Mouse (Mus musculus): ENCODE data around the gene Daglb. TPM values are rescaled to one million over a fixed set of nuclear protein-coding genes. Genes with fewer than 3 reads are reported as not detected.

The Daglb gene
- polyA plus RNA-seq, 1 experiment from 2014 or later: 9.3 TPM

DNA sequence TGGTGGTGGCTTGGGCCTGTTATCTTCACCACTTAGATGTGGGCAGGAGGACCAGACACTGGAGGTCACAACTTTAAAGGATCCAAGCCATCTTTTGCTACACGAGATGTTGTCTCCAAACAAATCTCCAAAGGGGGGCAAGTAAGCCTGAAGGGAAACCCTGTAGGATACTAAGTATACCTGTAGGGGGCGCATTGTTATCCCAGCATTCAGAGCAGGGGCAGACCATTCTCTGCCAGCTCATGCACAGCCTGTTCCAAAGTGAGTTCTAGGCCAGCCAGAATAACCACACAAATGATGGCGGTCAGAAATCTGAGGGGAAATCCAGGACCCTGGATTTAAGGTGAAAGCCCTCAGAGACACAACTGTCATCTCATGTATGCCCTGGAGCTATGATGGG, 40.1 kb downstream of the Daglb start:
- peaks cover 65% of the 10 kb centered on the region for H3K36me3 ChIP-seq (ENCODE audit: control insufficient read depth, insufficient read depth, low read length)

DNA sequence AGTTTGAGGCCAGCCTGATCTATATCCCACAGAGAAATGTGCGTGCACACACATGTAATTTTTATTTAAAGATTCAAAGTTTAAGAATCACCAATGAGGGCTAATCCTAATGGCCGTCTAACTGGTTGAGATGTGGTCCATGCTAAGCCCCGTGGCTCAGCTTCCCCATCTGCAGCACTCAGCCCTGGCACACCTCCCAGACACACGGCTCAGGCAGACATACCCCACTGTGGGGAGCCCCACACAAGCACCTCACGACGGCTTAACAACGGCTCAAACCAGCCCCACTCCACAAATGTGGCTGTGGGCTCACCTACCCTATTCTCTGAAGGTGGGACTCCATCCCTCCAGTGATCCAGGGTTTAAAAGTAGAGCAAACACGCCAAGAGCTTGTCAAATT, 40.7 kb downstream of the Daglb start:
- ATAC-seq (replicated peaks; ENCODE audit: low FRiP score, low TSS enrichment, low read depth): no peak
- H3K4me2 ChIP-seq (ENCODE audit: low read length): no peak overlapping the region
- no peak overlapping the region for H3K9ac ChIP-seq (ENCODE audit: low read length)
- WGBS: 89% methylated on average over 8 of the region's 8 CpGs
- H3K4me1 ChIP-seq (replicated peaks; ENCODE audit: control insufficient read depth, insufficient read depth, low read length): no peaks in the 10 kb centered on the region
- peaks cover 71% of the 10 kb centered on the region for H3K36me3 ChIP-seq (ENCODE audit: control insufficient read depth, insufficient read depth, low read length)
- no peaks in the 10 kb centered on the region for H3K9me3 ChIP-seq (ENCODE audit: control insufficient read depth, low read length)
- no peak for DNase-seq (ENCODE audit: low spot score)
- no peak overlapping the region for H3K4me3 ChIP-seq (ENCODE audit: low read depth, low read length)
- no peak overlapping the region for H3K27ac ChIP-seq (ENCODE audit: low read depth)
- no peaks in the 10 kb centered on the region for H3K27me3 ChIP-seq (replicated peaks; ENCODE audit: control insufficient read depth, insufficient read depth, low read length)

More for the DNA sequence above, 40.1 kb downstream of the Daglb start:
- 73% methylated on average over 3 of the region's 3 CpGs for WGBS
- Histone ChIP-seq H3K4me2 (ENCODE audit: low read length) (no peak overlapping the region), H3K27me3 (replicated peaks; ENCODE audit: control insufficient read depth, insufficient read depth, low read length) (no peaks in the 10 kb centered on the region), H3K9me3 (ENCODE audit: control insufficient read depth, low read length) (no peaks in the 10 kb centered on the region), H3K4me1 (replicated peaks; ENCODE audit: control insufficient read depth, insufficient read depth, low read length) (no peaks in the 10 kb centered on the region), H3K27ac (ENCODE audit: low read depth) (no peak overlapping the region), H3K4me3 (ENCODE audit: low read depth, low read length) (no peak overlapping the region), H3K9ac (ENCODE audit: low read length) (no peak overlapping the region)
- no peak for DNase-seq (ENCODE audit: low spot score)
- ATAC-seq (replicated peaks; ENCODE audit: low FRiP score, low TSS enrichment, low read depth): no peak

DNA sequence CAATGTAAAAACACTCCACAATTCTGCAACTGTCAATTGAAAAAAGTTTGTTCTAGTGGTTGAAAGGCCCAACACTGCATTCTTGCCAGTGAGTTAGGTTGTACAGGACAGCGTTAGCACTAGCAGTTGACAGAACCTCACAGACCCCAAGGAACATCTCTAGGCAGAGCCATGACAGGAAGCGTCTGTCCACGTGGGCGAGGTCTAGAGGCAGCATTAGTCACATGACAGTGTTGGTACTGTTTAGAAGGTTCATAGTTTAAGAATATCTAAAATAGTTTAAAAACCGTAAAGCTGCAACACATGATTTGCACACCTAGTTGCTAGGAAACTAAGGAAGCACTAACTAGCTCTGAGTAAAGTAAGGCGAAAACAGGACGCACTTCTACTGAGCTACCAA, 41.2 kb downstream of the Daglb start:
- Histone ChIP-seq H3K4me3 (ENCODE audit: low read depth, low read length) (no peak overlapping the region), H3K4me1 (replicated peaks; ENCODE audit: control insufficient read depth, insufficient read depth, low read length) (no peaks in the 10 kb centered on the region), H3K9ac (ENCODE audit: low read length) (no peak overlapping the region), H3K27ac (ENCODE audit: low read depth) (no peak overlapping the region), H3K36me3 (ENCODE audit: control insufficient read depth, insufficient read depth, low read length) (peaks cover 73% of the 10 kb centered on the region), H3K9me3 (ENCODE audit: control insufficient read depth, low read length) (no peaks in the 10 kb centered on the region), H3K4me2 (ENCODE audit: low read length) (no peak overlapping the region), H3K27me3 (replicated peaks; ENCODE audit: control insufficient read depth, insufficient read depth, low read length) (no peaks in the 10 kb centered on the region)
- DNase-seq (ENCODE audit: low spot score) (no peak), ATAC-seq (replicated peaks; ENCODE audit: low FRiP score, low TSS enrichment, low read depth) (no peak)
- 77% methylated on average over 7 of the region's 7 CpGs for WGBS

DNA sequence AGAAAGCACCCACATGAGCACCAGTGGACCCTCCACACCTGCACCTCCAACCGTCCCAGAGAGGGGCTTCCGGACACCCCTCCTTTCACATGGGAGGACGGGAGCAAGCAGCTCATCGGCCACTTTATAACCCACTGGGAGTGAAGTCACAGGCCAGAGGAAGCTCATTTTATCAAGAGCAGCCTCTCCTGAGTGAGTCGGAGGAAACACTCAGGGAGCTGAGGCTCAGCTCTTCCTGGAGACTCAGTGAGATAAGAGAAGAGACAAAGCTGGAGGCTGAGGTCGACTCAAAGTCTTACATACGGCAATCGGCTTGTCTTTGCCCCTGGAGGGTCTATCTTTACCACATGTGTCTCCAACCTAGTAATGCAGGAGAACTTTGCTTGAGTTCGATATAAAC, 44.9 kb downstream of the Daglb start:
- peaks cover 84% of the 10 kb centered on the region for H3K36me3 ChIP-seq (ENCODE audit: control insufficient read depth, insufficient read depth, low read length)
- WGBS: 75% methylated on average over 9 of the region's 9 CpGs
- no peak overlapping the region for H3K27ac ChIP-seq (ENCODE audit: low read depth)

DNA sequence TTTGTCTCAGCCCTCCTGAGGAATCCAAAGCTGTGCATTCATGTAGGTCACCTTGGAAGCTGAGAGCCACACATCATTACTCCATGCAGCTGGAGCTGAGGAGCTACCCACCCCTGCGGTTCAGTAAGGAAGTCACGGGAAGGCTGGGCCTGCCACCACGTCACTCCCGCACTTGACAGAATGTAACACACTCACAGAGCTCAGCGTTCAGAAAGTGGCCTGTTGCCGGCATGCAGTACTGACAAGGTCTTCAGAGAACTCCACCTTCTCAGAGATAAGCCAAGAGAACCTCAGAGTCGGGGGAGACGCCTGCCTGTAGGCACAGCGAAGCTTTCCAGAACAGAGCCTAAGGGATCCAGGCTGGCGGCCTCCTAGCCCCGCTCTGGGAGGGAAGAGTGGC, 45.4 kb downstream of the Daglb start:
- DNase-seq (ENCODE audit: low spot score): no peak
- H3K27ac ChIP-seq (ENCODE audit: low read depth): no peak overlapping the region
- WGBS: 73% methylated on average over 11 of the region's 11 CpGs

More for the DNA sequence above, 44.9 kb downstream of the Daglb start:
- no peak overlapping the region for H3K4me2 ChIP-seq (ENCODE audit: low read length)
- no peak for ATAC-seq (replicated peaks; ENCODE audit: low FRiP score, low TSS enrichment, low read depth)
- no peak for DNase-seq (ENCODE audit: low spot score)
- no peaks in the 10 kb centered on the region for H3K4me1 ChIP-seq (replicated peaks; ENCODE audit: control insufficient read depth, insufficient read depth, low read length)
- H3K9me3 ChIP-seq (ENCODE audit: control insufficient read depth, low read length): no peaks in the 10 kb centered on the region
- H3K9ac ChIP-seq (ENCODE audit: low read length): no peak overlapping the region
- H3K4me3 ChIP-seq (ENCODE audit: low read depth, low read length): no peak overlapping the region
- no peaks in the 10 kb centered on the region for H3K27me3 ChIP-seq (replicated peaks; ENCODE audit: control insufficient read depth, insufficient read depth, low read length)

DNA sequence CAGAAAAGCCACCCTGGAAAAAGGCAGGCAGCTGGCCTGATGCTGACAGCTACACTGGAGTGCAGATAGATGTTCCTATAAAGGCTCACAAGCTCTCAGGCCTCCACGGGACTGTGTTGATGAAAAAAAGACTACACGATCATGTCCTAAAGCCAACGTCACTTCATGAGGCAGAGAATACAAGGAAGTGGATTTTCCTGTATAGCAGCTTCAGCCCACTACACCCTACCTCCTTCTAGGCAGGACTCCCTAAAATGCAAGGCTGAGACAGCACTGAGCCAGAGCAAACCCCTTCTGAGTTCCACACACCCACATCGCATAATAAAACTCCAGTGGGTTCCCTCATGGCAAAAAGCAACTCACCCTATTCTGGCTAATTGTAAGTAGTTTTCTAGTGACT, 47.2 kb downstream of the Daglb start:
- no peaks in the 10 kb centered on the region for H3K27me3 ChIP-seq (replicated peaks; ENCODE audit: control insufficient read depth, insufficient read depth, low read length)
- no peak overlapping the region for H3K4me3 ChIP-seq (ENCODE audit: low read depth, low read length)
- peaks cover 90% of the 10 kb centered on the region for H3K36me3 ChIP-seq (ENCODE audit: control insufficient read depth, insufficient read depth, low read length)
- no peaks in the 10 kb centered on the region for H3K4me1 ChIP-seq (replicated peaks; ENCODE audit: control insufficient read depth, insufficient read depth, low read length)
- H3K27ac ChIP-seq (ENCODE audit: low read depth): no peak overlapping the region
- H3K9ac ChIP-seq (ENCODE audit: low read length): no peak overlapping the region
- no peak for ATAC-seq (replicated peaks; ENCODE audit: low FRiP score, low TSS enrichment, low read depth)
- no peak overlapping the region for H3K4me2 ChIP-seq (ENCODE audit: low read length)
- H3K9me3 ChIP-seq (ENCODE audit: control insufficient read depth, low read length): no peaks in the 10 kb centered on the region
- DNase-seq (ENCODE audit: low spot score): no peak
- WGBS: 74% methylated on average over 4 of the region's 4 CpGs

More for the DNA sequence above, 45.4 kb downstream of the Daglb start:
- Histone ChIP-seq H3K4me1 (replicated peaks; ENCODE audit: control insufficient read depth, insufficient read depth, low read length) (no peaks in the 10 kb centered on the region), H3K9me3 (ENCODE audit: control insufficient read depth, low read length) (no peaks in the 10 kb centered on the region), H3K27me3 (replicated peaks; ENCODE audit: control insufficient read depth, insufficient read depth, low read length) (no peaks in the 10 kb centered on the region), H3K9ac (ENCODE audit: low read length) (no peak overlapping the region), H3K36me3 (ENCODE audit: control insufficient read depth, insufficient read depth, low read length) (peaks cover 84% of the 10 kb centered on the region), H3K4me2 (ENCODE audit: low read length) (no peak overlapping the region), H3K4me3 (ENCODE audit: low read depth, low read length) (no peak overlapping the region)
- ATAC-seq (replicated peaks; ENCODE audit: low FRiP score, low TSS enrichment, low read depth): no peak

DNA sequence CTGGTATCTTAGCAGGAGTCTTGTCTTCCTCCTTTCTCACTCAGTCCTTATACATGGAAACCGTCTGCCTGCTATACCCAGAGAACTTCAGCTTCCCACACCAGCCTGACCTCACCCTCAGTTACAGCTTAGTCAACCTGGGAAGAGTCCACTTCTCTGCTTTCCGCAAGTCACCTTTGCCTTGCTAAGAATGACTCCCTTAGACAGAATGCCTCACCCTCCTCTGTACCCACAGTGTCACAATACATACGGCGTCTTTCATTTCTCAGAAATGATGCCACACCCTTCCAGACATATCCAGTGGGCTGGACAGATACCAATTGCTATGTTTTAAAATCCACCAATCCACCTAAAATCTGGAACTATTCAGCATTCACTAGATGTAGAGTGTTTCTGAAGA, 47.9 kb downstream of the Daglb start:
- Histone ChIP-seq H3K4me2 (ENCODE audit: low read length) (no peak overlapping the region), H3K9ac (ENCODE audit: low read length) (no peak overlapping the region), H3K27me3 (replicated peaks; ENCODE audit: control insufficient read depth, insufficient read depth, low read length) (no peaks in the 10 kb centered on the region), H3K4me3 (ENCODE audit: low read depth, low read length) (no peak overlapping the region), H3K9me3 (ENCODE audit: control insufficient read depth, low read length) (no peaks in the 10 kb centered on the region), H3K4me1 (replicated peaks; ENCODE audit: control insufficient read depth, insufficient read depth, low read length) (peaks cover 2% of the 10 kb centered on the region), H3K36me3 (ENCODE audit: control insufficient read depth, insufficient read depth, low read length) (peaks cover 89% of the 10 kb centered on the region), H3K27ac (ENCODE audit: low read depth) (no peak overlapping the region)
- ATAC-seq (replicated peaks; ENCODE audit: low FRiP score, low TSS enrichment, low read depth) (no peak), DNase-seq (ENCODE audit: low spot score) (no peak)
- 86% methylated on average over 4 of the region's 4 CpGs for WGBS

DNA sequence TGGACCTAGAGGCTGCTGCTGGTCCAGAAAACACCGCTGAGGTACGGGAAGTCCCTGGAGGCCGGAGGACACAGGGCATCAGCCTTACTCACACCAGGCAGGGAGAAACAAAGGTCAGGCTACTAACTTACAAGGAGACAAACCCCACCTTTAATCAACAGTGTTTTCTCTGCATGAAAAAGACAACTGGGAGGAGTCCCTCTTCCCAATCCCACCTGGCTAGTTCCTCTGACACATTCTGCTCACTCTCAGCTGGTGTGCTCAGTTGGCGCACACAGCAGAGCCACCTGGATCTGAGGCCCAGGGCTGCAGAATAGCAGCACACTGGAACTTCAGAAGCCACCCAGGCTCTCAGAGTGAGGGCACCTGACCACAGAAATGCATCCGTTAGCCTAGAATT, 50.5 kb downstream of the Daglb start:
- H3K36me3 ChIP-seq (ENCODE audit: control insufficient read depth, insufficient read depth, low read length): peaks cover 68% of the 10 kb centered on the region

DNA sequence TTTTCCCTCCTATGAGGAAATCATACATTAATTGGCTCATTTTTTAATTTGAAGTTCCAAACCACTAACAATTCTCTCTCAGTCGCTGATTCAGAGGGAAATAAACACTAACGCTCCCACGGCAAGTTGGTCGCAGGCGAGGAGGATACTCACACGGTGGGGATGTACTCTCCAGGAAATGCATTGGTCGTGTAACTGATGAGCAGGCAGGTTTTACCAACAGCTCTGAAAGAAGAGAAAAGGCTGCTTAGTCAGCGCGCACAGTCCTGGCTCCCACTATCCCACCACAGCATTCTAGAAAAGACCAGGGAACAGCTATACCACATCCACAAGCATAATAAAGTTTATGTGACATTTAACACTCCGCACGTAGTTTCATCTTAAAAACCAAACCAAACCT, 52.6 kb downstream of the Daglb start:
- Histone ChIP-seq H3K27ac (ENCODE audit: low read depth) (no peak overlapping the region), H3K9ac (ENCODE audit: low read length) (no peak overlapping the region), H3K36me3 (ENCODE audit: control insufficient read depth, insufficient read depth, low read length) (peaks cover 57% of the 10 kb centered on the region), H3K4me3 (ENCODE audit: low read depth, low read length) (no peak overlapping the region), H3K4me1 (replicated peaks; ENCODE audit: control insufficient read depth, insufficient read depth, low read length) (peaks cover 36% of the 10 kb centered on the region), H3K4me2 (ENCODE audit: low read length) (no peak overlapping the region), H3K9me3 (ENCODE audit: control insufficient read depth, low read length) (no peaks in the 10 kb centered on the region), H3K27me3 (replicated peaks; ENCODE audit: control insufficient read depth, insufficient read depth, low read length) (no peaks in the 10 kb centered on the region)
- no peak for DNase-seq (ENCODE audit: low spot score)
- WGBS: 77% methylated on average over 11 of the region's 11 CpGs
- no peak for ATAC-seq (replicated peaks; ENCODE audit: low FRiP score, low TSS enrichment, low read depth)

More for the DNA sequence above, 50.5 kb downstream of the Daglb start:
- H3K9ac ChIP-seq (ENCODE audit: low read length): no peak overlapping the region
- peaks cover 24% of the 10 kb centered on the region for H3K4me1 ChIP-seq (replicated peaks; ENCODE audit: control insufficient read depth, insufficient read depth, low read length)
- H3K9me3 ChIP-seq (ENCODE audit: control insufficient read depth, low read length): no peaks in the 10 kb centered on the region
- H3K4me2 ChIP-seq (ENCODE audit: low read length): no peak overlapping the region
- DNase-seq (ENCODE audit: low spot score): no peak
- H3K27me3 ChIP-seq (replicated peaks; ENCODE audit: control insufficient read depth, insufficient read depth, low read length): no peaks in the 10 kb centered on the region
- no peak overlapping the region for H3K27ac ChIP-seq (ENCODE audit: low read depth)
- WGBS: 96% methylated on average over 5 of the region's 5 CpGs
- no peak for ATAC-seq (replicated peaks; ENCODE audit: low FRiP score, low TSS enrichment, low read depth)
- H3K4me3 ChIP-seq (ENCODE audit: low read depth, low read length): no peak overlapping the region
